Mouse (Mus musculus) bone marrow, adult 2 months (tissue): ENCODE measurements at regions not wholly inside any gene's neighbourhood (a gene's known extent, or its start where the extent isn't known, plus 50 kb on each side); places are given as distances from the start of the nearest gene placed in this dataset.

Experiments
- H3K27ac ChIP-seq: fragments of 200-500 bp; 2 replicates; pipeline ENCODE4 v1.5.1; 2012; ENCODE audit warnings: low read depth, mild to moderate bottlenecking, control low read depth, inconsistent platforms, low read length; ENCODE audit not compliant: control insufficient read depth, poor library complexity, insufficient read depth
- H3K4me1 ChIP-seq: fragments of 200-500 bp; 2 replicates; pipeline ENCODE4 v1.6.1; 2011; ENCODE audit warnings: low read length; ENCODE audit not compliant: control insufficient read depth, insufficient read depth
- H3K4me3 ChIP-seq: fragments of 200-500 bp; replicated peaks from 2 replicates; pipeline ENCODE3; 2011; ENCODE audit warnings: mild to moderate bottlenecking, low read depth, low read length, control low read depth; ENCODE audit not compliant: control insufficient read depth
- CTCF ChIP-seq: fragments of 200-500 bp; IDR thresholded peaks from 2 replicates; pipeline ENCODE4 v1.5.1; 2011; ENCODE audit warnings: low read length, control low read depth; ENCODE audit not compliant: control insufficient read depth, insufficient read depth
- POLR2A ChIP-seq: fragments of 200-500 bp; IDR thresholded peaks from 2 replicates; pipeline ENCODE4 v1.6.1; 2011; ENCODE audit warnings: low read depth, mild to moderate bottlenecking, control low read depth, low read length, borderline replicate concordance; ENCODE audit not compliant: control insufficient read depth
- WGBS: fragments of 180-500 bp; shearing (Covaris S2); methylation state at CpG from one replicate; pipeline ENCODE4 v1.1.7; 2018; 5-methylcytosine and 5-hydroxymethylcytosine counted together

DNA sequence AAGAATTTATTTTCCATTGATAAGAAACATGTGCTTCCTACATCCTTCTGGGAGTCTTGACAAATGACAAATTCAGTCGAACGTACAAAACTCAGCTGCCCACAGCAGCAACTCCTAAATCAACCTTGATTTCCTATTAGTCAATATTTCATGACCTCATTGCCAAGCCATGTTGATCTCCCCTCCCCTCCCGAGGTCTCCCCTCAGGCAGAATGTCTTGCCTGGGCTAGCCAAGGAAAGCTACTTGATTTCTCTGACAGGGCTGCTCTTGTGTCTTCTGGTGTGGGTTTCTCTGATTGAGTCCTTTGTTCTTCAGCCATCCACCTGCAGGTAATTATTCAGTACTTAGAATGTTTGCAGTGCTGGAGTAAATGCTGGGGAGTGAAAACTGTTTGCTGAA is 58.7 kb upstream of the Tpm1 start:
- no peak overlapping the region for H3K4me3 ChIP-seq
- no peak overlapping the region for H3K27ac ChIP-seq
- 50% methylated on average over 3 of the region's 3 CpGs for WGBS
- H3K4me1 ChIP-seq = no peaks in the 10 kb centered on the region
- TF ChIP-seq POLR2A = no peak
- TF ChIP-seq CTCF = no peak

DNA sequence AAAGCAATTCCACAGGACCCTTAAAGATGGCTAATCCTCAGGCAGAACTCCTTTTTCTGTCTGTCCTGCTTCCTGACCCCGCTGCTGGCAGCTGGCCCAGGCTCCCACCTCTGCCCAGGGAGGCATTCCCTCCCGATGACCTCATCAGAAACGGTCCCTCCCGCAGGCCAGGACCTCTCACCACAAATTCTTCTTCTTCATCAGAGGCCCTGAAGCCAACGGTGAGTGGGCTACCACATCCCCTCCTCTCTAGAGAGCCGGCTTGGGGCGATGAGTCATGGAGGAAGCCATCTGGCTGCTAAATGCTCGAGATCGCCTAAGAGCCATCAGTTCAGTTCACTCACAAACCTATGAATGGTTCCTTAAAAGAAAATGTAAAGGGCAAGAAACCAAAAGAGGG is 56.7 kb upstream of the Tpm1 start:
- TF ChIP-seq POLR2A (no peak), CTCF (no peak)
- H3K27ac ChIP-seq = no peak overlapping the region
- H3K4me1 ChIP-seq = no peaks in the 10 kb centered on the region
- WGBS = 4% methylated on average over 9 of the region's 9 CpGs
- no peak overlapping the region for H3K4me3 ChIP-seq

DNA sequence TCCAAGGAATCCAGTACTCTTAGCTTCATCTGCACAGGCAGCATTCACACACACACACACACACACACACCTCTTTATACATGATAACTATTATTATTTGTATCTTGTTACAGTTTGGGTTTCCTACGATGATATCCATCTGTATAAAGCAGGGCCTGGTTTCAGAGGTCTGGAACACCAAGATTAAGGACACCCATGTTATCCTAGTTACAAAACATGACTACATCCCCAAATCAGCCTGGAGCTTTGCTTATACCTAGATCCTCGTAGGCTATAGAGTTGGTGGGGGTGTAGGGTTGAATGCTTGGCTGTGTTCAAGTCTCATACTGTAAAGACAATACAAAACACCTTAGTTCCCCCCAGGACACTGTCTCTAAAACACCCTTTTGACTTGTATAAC is 56.0 kb upstream of the Tpm1 start:
- Histone ChIP-seq H3K27ac (no peak overlapping the region), H3K4me1 (no peaks in the 10 kb centered on the region), H3K4me3 (no peak overlapping the region)
- TF ChIP-seq CTCF = no peak
- no peak for TF ChIP-seq POLR2A
- 67% methylated on average over 2 of the region's 2 CpGs for WGBS

DNA sequence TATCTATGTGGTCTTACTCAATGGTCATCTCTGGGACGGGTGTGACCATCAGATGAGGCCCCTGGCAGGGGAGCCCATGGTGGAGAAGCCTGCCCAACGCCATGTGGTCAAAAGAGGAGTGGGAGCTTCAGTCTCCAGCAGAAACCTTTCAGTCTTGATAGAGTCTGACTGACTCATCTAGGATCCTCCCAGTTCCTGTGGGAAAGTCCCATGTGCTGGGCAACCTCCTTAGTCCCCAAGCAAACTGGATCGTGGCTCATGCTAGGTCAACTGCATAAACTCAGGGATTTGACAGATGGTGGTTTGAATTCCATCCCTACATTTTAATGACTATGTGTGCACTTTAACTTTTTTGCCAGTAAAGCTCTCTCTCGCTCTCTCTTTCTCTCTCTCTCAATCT is 55.4 kb upstream of the Tpm1 start:
- WGBS = 72% methylated on average over 4 of the region's 4 CpGs
- TF ChIP-seq CTCF (no peak), POLR2A (no peak)
- Histone ChIP-seq H3K4me3 (no peak overlapping the region), H3K27ac (no peak overlapping the region), H3K4me1 (no peaks in the 10 kb centered on the region)

DNA sequence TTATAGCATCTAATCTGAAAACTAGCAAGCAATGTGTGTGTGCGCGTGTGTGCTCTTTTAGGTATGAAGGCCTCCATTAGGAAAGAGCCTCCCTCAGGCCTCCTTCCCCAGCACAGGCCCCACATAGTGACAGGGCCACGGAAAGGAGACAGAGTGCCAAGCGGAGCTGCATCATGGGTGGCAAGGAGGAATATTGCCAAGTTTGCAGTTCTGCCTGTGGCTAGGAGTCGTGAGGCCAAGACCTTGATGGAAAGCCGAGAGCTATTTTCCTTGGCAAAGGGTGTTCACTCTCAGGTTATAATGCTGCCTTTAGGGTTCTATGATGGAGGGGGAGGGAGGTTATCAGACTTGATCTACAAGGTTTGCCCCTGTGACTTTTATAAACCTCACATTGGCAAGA is 53.4 kb upstream of the Tpm1 start:
- TF ChIP-seq POLR2A (no peak), CTCF (no peak)
- 85% methylated on average over 6 of the region's 6 CpGs for WGBS
- H3K4me3 ChIP-seq = no peak overlapping the region
- H3K4me1 ChIP-seq = no peaks in the 10 kb centered on the region
- H3K27ac ChIP-seq = no peak overlapping the region

DNA sequence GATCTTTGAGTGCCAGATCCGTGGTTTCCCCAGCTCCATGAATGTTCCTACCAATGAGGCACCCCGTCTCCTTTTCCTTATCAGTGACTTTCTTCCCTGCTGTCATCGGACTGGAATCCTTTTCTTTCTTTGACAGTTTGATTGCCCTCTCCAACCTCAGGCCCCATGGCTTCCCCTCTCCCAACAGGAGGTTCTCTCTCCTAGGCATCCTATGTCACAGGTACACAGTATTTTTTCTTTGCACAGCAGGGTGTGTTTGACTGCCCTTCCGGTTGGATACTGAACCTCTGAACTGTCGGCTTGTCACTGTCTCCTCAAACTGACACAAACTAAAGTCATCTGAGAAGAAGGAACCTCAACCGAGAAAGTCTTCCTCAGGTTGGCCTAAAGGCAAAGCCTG is 50.3 kb upstream of the Tpm1 start:
- TF ChIP-seq CTCF (no peak), POLR2A (no peak)
- 81% methylated on average over 6 of the region's 6 CpGs for whole genome bisulfite sequencing
- Histone ChIP-seq H3K4me3 (no peak overlapping the region), H3K4me1 (no peaks in the 10 kb centered on the region), H3K27ac (no peak overlapping the region)
